Mouse (Mus musculus) intestine, postnatal 0 days (tissue): ENCODE measurements around the gene Cxcl3. TPM values are rescaled to one million over a fixed set of nuclear protein-coding genes. Genes with fewer than 3 reads are reported as not detected.
"Not testable (repeated sequence)": the region's sequence is repeated elsewhere in the genome, so short reads cannot be mapped to it uniquely, and the experiment has no call there.

Experiments used
- ATAC-seq: fragments of 200-750 bp; cut with Nextera tagmentation; 2 replicates; pipeline ENCODE4 v1.8.0; 2017; ENCODE audit warnings: mild to moderate bottlenecking, moderate TSS enrichment, moderate library complexity
- H3K27ac ChIP-seq: fragments of 300-500 bp; sonication (generic); 2 replicates; pipeline ENCODE4 v1.5.1; 2014; ENCODE audit warnings: mild to moderate bottlenecking, low read depth, low read length, moderate library complexity
- H3K27me3 ChIP-seq: fragments of 300-500 bp; sonication (generic); replicated peaks from 2 replicates; pipeline ENCODE4 v1.6.1; 2014; ENCODE audit warnings: low read length, mixed read lengths; ENCODE audit not compliant: control insufficient read depth, insufficient read depth
- H3K36me3 ChIP-seq: fragments of 300-500 bp; sonication (generic); 2 replicates; pipeline ENCODE4 v1.6.1; 2014; ENCODE audit warnings: mild to moderate bottlenecking, moderate library complexity; ENCODE audit not compliant: control insufficient read depth, insufficient read depth
- H3K4me1 ChIP-seq: fragments of 300-500 bp; sonication (generic); replicated peaks from 2 replicates; pipeline ENCODE4 v1.6.1; 2014; ENCODE audit warnings: antibody characterized with exemption, low read length, mixed read lengths; ENCODE audit not compliant: control insufficient read depth, insufficient read depth
- H3K4me2 ChIP-seq: fragments of 300-500 bp; sonication (generic); replicated peaks from 2 replicates; pipeline ENCODE4 v1.6.1; 2014; ENCODE audit warnings: low read depth, mild to moderate bottlenecking, moderate library complexity
- H3K4me3 ChIP-seq: fragments of 300-500 bp; sonication (generic); 2 replicates; pipeline ENCODE4 v1.5.1; 2014; ENCODE audit warnings: low read depth, low read length
- H3K9ac ChIP-seq: fragments of 300-500 bp; sonication (generic); 2 replicates; pipeline ENCODE4 v1.6.1; 2014; ENCODE audit warnings: mild to moderate bottlenecking, low read depth, low read length
- H3K9me3 ChIP-seq: fragments of 300-500 bp; sonication (generic); 2 replicates; pipeline ENCODE4 v1.6.1; 2016; ENCODE audit warnings: mixed run types; ENCODE audit not compliant: control insufficient read depth
- CTCF ChIP-seq: sonication (generic); IDR thresholded peaks from 2 replicates; pipeline ENCODE4 v1.5.1; 2016; ENCODE audit warnings: low read depth, mild to moderate bottlenecking, control low read depth, antibody characterized with exemption, moderate library complexity
- WGBS: fragments of 180-500 bp; shearing (Covaris S2); extraction: QIAGEN DNeasy Blood & Tissue Kit; methylation state at CpG from one replicate; pipeline ENCODE4 v1.1.7; 2014; 5-methylcytosine and 5-hydroxymethylcytosine counted together
- polyA plus RNA-seq: library from polyadenylated mRNA; unstranded; fragments of >200 nt; fragmentation: Nextera tagmentation; extraction: Ambion mirVana; gene quantifications from 2 replicates; pipeline ENCODE4 v1.2.1, GENCODE M21; 2015

Gene Cxcl3
- polyA plus RNA-seq, 1 experiment from 2014 or later: not detected

DNA sequence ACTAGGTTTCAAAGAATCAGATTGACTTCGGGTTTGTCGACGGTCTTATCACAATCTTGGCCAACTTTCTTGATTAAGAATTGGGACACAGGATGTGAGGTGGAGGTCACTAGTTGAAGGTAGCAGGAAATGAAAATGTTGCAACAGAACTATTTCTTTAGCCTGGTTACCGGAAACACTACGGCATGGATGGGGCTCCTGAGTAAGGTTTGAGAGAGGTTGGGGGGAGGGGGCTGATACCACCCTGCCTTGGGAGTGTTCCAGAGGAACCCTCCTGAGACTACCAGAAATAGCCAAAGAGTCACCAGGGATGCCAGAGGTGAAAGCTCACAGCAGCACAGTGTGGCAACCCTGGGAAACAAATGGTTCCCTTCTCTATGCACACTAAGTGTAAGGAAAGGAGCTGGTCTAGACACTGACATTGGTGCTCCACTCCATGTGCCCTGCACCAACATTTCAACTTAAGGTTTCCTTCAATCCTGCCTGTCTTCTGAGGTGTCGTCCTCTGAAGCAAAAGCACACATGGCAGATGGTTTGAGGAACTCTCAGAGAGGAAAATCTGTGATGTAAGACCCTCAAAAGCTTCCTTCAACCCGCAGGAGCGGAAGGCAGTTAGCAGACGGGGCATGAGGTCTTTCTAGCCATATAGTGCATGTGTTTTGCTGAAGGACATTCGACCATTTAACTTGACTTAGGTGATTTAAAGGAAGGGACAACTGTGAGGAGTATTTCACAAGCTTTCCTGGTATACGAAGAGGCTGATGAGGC is 3.6 kb downstream of the Cxcl3 start:
- H3K36me3 ChIP-seq: no peaks in the 10 kb centered on the region
- H3K4me3 ChIP-seq: no peak overlapping the region
- H3K4me2 ChIP-seq: no peak overlapping the region
- H3K4me1 ChIP-seq: no peaks in the 10 kb centered on the region; the same call in 1 of the 2 replicates
- no peak overlapping the region for H3K9ac ChIP-seq
- no peaks in the 10 kb centered on the region for H3K27me3 ChIP-seq
- H3K27ac ChIP-seq: no peak overlapping the region
- H3K9me3 ChIP-seq: no peaks in the 10 kb centered on the region
- no peak for ATAC-seq
- WGBS: 72% methylated on average over 11 of the region's 11 CpGs
- no peak for TF ChIP-seq CTCF

DNA sequence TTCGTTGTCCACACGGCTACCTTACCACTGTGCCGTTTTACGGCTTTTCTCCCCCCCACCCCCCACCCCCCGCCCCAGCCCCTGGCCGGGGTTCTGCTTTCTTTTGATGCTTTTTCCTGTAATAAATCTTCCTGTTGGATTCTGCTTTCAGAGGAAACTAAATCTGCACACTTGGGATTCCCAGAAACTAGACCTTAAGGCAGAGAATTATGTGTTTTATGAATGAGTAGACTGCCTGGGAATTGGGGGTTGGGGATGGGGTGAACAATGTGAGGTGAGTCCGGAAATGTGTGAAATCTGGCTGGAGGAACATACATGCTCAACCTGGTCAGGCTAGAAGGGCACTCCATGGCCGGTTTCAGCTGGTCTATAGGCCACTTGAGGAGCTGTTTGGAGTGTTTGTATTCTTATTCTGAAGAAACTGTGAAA is 4.2 kb downstream of the Cxcl3 start:
- no peaks in the 10 kb centered on the region for H3K9me3 ChIP-seq
- WGBS: 47% methylated on average over 8 of the region's 8 CpGs
- no peak for ATAC-seq
- H3K9ac ChIP-seq: no peak overlapping the region
- H3K27me3 ChIP-seq: no peaks in the 10 kb centered on the region
- H3K4me3 ChIP-seq: no peak overlapping the region
- no peak overlapping the region for H3K27ac ChIP-seq
- H3K4me2 ChIP-seq: no peak overlapping the region
- H3K4me1 ChIP-seq: no peaks in the 10 kb centered on the region; the same call in 1 of the 2 replicates
- no peak for TF ChIP-seq CTCF
- H3K36me3 ChIP-seq: no peaks in the 10 kb centered on the region

DNA sequence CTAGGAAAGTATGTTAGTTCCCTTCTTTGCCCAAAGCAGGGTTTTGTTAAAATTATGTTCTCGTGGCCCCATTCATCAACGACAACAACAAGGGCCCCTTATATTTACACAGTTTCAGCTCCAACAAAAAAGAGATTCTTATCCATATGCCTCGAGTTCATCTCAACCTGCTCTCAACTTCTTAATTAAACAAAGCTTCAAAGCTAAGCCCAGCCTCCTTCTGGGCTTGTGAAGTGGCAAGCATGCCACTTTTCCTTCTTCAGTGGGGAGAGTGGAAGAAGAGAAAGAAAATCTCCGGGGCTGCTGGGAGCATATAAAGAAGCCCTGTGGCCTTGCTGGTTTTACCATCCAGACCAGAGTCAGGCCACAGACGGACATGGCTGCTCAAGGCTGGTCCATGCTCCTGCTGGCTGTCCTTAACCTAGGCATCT is 8.3 kb downstream of the Cxcl3 start, which contains the start of gene Cxcl15:
Gene Cxcl15 (plus strand): TSS at position 340 of the 431 bp plus-strand sequence.
- no peaks in the 10 kb centered on the region for H3K36me3 ChIP-seq
- H3K9ac ChIP-seq: no peak within 1 kb of the TSS
- no peaks in the 10 kb centered on the region for H3K9me3 ChIP-seq
- H3K27me3 ChIP-seq: no peaks in the 10 kb centered on the region
- H3K4me1 ChIP-seq: no peaks in the 10 kb centered on the region
- WGBS: 28% methylated on average over 5 of the region's 5 CpGs
- H3K27ac ChIP-seq: no peak within 1 kb of the TSS
- no peak for TF ChIP-seq CTCF
- no peak within 1 kb of the TSS for H3K4me3 ChIP-seq
- no peak within 1 kb of the TSS for H3K4me2 ChIP-seq
- ATAC-seq: no peak

DNA sequence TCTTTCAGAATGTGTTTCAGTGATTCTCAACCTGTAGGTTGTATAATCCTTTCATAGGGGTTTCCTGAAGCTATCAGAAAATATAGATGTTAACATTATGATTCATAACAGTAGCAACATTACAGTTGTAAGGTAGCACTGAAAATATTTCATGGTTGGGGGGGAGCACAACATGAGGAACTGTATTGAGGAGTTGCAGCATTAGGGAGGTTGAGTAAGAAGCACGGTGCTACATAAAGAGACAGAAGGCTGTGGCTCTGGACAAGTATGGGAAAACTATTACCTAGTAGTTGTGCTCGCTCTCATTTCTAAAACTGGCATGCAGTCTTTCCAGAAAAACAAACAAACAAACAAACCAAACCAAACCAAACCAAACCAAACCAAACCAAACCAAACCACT is 9.5 kb downstream of the Cxcl3 start:
- H3K27me3 ChIP-seq, H3K36me3 ChIP-seq, H3K4me1 ChIP-seq, H3K4me3 ChIP-seq, H3K4me2 ChIP-seq, H3K9me3 ChIP-seq, H3K9ac ChIP-seq, ATAC-seq, H3K27ac ChIP-seq: not testable (repeated sequence)
- WGBS: 92% methylated on average over 2 of the region's 2 CpGs

DNA sequence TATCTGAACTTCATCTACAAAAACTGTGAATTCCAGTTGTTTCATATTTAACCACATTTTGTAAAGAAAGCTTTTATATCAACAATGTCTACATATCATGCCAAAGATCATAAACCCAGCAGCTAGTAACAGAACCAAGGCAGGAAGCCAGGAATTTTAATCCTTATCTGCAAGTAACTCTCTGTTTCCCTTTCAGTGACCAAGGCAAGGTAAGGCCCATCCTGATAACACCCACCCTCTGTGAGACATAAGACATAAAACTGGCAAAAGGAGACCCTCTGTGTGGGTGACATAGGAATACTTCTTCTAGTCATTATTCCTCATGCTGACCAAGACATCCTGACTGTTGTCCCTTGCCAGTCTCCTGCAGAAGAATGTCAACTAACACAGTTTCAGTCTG is 18.7 kb downstream of the Cxcl3 start:
- H3K9ac ChIP-seq: no peak overlapping the region

DNA sequence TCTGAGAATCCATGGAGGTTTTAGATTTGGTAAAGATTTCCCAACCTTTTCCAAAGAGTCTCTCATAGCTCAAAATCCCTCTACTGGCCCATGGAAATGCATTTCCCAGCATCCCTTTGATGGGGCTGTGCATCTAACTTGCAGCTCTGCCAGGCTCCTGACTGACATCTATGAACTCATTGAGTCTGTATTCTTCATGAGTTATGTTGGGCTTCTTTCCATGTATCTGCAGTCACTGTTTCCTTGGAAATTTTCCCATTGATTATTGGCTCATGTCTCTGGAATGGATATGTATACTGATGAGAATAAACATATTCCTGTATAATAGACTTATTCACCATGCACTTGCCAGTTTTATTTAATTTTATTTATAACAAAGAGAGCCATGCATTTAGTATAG is 20.1 kb downstream of the Cxcl3 start:
- H3K4me3 ChIP-seq: no peak overlapping the region
- no peak for TF ChIP-seq CTCF
- H3K36me3 ChIP-seq: no peaks in the 10 kb centered on the region
- no peak overlapping the region for H3K4me2 ChIP-seq
- no peaks in the 10 kb centered on the region for H3K27me3 ChIP-seq
- H3K4me1 ChIP-seq: no peaks in the 10 kb centered on the region
- no peaks in the 10 kb centered on the region for H3K9me3 ChIP-seq
- H3K27ac ChIP-seq: no peak overlapping the region
- H3K9ac ChIP-seq: no peak overlapping the region
- no peak for ATAC-seq

More for the DNA sequence above, 18.7 kb downstream of the Cxcl3 start:
- no peak for ATAC-seq
- Histone ChIP-seq H3K4me2 (no peak overlapping the region), H3K36me3 (no peaks in the 10 kb centered on the region), H3K27me3 (no peaks in the 10 kb centered on the region), H3K9me3 (no peaks in the 10 kb centered on the region), H3K27ac (no peak overlapping the region), H3K4me1 (no peaks in the 10 kb centered on the region), H3K4me3 (no peak overlapping the region)
- TF ChIP-seq CTCF: no peak
